Mouse (Mus musculus) left cerebral cortex, postnatal 10 days (tissue): Measurements from ENCODE around the gene Rpsa. TPM values are rescaled to one million over a fixed set of nuclear protein-coding genes. Genes with fewer than 3 reads are reported as not detected.

ENCODE experiments used
- DNase-seq, 2 experiments: peaks; one replicate each; pipeline ENCODE4 v3.0.0; 2021 to 2022; ENCODE audit warnings: low spot score in 2 of 2, mixed read lengths in 1 of 2; ENCODE audit errors: extremely low spot score in 1 of 2
- intact Hi-C: fragments of 180-260 bp; cut with DNase I; formaldehyde crosslinking; loops from one replicate; pipeline ENCODE4 v1.15.1; 2025
- total RNA-seq, 2 experiments: library from RNA; stranded (reverse); gene quantifications; 2 replicates each; pipeline ENCODE4 v1.2.3; 2021

Rpsa gene
- total RNA-seq, 2 experiments from 2014 or later, result 711 to 726 TPM

DNA sequence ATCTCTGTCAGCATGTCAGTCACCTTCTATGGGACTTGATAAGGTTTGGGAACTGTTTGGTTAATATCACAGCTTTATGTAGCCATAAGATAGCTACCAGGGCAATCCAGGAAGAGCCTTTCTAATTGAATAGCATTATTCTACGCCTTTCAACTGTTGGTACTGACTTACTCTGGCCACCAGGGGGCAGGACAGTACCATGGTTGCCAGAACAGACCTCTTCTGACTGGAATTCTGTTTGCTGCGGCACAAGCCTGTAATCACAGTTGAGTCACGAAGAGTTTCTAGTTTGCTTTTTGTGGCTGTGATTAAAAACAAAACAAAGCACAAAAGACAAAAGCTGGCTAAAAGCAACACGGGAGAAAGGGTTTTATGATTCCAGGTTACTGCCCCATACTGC, 13.2 kb downstream of the Rpsa start:
- intact Hi-C loops, result loop anchor here (2.0 to 5.0 kb wide), 3 partner anchors 30 to 357 kb away; no protein-coding TSS in a partner anchor
- DNase-seq, result peak; percentile 77 to 82

DNA sequence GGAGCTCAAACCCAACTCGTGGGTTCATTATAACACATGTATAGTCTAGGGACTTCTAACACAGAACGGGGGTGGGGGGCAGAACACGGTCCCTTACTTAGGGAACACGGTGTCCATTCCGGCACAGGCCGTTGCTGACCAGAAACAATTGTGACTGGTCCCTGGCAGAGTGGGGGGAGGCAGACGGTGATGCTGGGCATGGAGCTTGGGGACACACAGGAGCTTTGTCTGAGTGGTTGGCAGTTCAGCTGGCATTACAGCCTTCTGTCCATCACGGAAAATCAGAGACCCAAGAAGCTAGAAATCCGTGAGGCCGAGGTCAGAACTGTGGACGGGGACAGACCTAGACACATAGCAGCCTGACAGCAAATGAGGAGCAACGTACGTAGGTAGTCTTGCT, 17.0 kb downstream of the Rpsa start:
- intact Hi-C loops, result loop anchor here (5.0 kb wide), 2 partner anchors 233 to 353 kb away; no protein-coding TSS in a partner anchor
- DNase-seq, result no peak

DNA sequence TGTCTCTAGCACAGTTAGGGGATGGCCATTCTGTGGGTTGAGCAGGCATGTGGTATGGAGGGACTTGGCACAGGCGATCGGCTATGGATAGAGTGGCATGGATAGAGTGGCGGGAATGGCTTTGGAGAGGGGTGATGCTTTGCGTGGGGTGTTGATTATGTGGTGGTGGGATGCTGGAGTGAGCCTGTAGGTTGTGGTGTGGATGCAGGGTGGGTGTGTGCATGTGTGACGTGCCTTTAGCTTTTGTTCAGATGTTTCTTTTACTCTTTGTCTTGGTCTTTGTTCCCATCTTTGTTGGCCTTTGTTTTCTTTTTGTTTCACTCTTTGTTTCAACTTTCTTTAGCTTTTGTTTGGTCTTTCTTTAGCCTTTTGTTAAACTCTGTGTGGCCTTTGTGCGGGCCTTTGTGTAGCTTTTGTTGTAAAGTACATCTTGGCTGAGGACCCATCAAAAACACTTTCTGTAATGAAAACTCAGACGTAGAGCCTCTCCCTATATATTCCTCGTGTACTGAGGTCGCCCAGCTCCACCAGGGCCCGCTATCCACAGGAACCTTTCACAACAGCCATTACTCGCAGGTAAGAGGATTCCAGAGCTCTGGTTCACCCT, 21.8 kb downstream of the Rpsa start, which contains the start of gene Mobp:
Gene Mobp (plus strand): TSS at position 486 of the 607 bp plus-strand sequence.
- no peak for DNase-seq
- intact Hi-C loops, result no loop called here

DNA sequence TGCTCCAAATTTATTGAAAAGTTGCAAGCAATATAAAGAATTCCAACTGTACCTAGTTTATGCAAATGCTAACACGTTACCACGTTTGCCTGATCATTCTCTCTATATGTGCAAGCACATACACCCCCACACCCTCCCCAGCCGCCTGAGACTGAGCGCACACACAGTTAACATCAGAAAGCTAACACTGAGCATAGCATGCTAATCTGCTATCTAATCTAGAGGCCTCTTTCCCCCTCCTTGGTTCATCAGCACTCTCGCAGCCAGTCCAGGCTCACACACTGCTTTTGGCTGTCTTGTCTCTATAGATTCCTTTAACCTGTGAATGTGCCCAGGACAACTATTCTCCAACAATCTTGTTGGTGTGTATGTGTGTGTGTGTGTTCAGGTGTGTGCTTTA, 23.7 kb downstream of the Rpsa start:
- intact Hi-C loops, result no loop called here
- no peak for DNase-seq

DNA sequence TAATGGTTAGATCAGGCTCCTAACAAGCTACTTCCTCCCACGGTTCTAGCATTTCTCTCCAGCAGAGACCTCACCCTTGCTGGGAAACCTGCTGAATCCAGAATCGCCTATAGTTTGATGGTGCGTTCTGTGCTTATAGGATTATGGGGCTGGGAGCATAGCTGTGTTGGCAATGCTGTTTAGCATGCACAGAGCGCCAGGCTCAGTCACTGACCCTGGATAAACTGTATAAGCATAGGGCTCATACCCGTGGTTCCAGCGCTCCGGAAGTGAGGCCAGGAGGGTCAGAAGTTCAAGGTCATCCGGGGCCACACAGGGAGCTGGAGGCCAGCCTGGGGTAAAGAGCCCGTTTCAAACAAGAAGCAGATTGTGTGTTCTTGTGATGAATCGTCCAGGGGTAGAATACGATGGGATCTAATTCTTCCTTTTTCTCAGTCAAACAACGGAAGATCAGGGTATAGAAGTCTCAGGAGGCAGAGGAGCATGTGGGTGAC, 24.5 kb downstream of the Rpsa start:
- DNase-seq, result no peak
- intact Hi-C loops, result no loop called here

DNA sequence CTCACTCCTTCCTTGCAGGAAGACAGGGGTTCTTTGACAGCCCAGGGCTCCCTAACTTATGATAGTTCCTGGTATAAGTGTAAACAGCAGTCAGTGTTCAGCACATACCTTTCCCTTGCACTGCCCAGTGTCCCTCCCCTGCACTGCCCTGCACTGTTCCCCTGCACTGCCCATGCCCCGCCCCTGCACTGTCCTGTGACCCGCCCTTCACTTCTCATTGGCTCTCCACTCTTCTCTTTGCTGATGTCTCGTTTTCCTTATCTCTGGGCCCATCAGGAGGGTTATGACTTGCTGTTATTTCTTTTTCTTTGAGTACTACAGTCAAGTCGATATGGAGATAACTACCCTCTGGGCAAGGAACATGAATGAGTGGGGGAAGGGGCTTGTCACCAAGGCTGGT, 30.6 kb downstream of the Rpsa start:
- DNase-seq, result no peak
- intact Hi-C loops, result no loop called here

DNA sequence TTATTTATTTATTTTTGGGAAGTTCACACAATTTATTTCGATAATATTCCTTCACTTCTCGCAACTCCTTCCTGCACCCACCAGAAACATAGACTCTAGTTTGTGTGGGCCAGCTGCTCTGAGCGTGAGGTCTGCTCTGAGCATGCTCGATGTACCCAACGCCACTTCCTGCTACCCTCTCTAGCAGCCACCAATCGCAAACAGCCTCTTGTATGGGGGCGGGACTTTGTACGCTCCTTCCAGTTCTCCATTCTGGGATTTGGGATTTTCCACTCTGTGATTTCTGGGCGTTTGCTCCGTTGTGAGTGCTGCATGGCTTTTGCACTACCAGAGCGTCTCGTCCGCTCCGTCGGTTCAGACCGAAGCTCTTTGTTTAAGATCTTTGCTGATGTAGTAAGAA, 36.4 kb downstream of the Rpsa start:
- DNase-seq, result no peak
- intact Hi-C loops, result no loop called here

DNA sequence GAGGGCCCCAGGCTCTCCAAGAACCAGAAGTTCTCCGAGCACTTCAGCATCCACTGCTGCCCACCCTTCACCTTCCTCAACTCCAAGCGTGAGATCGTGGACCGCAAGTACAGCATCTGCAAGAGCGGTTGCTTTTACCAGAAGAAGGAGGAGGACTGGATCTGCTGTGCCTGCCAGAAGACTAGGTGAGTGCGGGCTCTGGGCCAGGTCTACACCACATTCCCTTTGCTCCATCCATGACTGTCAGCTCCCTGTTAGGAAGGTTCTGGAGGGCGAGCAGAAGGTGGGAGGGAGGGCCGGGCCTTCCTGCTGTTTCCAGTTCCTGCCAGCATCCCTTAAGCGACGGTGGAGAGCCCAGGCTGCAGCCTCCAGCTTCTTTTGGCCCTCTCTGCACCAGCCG, 40.3 kb downstream of the Rpsa start:
- no peak for DNase-seq
- intact Hi-C loops, result no loop called here

DNA sequence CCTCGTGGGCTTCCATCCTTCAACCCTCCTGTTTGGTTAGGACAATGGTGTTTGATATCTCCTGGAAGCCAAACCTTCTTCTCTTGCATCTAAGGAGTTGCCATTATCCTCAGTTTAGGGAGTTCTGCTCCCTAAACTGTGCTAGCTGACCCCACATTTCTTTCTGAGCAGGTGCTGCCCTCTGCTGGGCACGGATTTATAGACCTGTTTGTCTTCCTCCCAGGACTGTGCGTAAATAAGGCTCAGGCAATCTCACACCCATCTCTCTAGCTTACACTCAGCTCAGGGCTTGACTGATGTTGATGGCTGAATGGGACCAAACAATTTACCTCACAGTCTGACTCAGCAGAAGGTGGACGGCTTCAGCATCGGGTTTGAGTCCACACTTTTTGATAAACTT, 43.8 kb downstream of the Rpsa start:
- intact Hi-C loops, result loop anchor here (2.0 kb wide), 1 partner anchor 30 kb away; no protein-coding TSS in a partner anchor
- DNase-seq, result peak in 1 of 2 experiments; percentile 60

DNA sequence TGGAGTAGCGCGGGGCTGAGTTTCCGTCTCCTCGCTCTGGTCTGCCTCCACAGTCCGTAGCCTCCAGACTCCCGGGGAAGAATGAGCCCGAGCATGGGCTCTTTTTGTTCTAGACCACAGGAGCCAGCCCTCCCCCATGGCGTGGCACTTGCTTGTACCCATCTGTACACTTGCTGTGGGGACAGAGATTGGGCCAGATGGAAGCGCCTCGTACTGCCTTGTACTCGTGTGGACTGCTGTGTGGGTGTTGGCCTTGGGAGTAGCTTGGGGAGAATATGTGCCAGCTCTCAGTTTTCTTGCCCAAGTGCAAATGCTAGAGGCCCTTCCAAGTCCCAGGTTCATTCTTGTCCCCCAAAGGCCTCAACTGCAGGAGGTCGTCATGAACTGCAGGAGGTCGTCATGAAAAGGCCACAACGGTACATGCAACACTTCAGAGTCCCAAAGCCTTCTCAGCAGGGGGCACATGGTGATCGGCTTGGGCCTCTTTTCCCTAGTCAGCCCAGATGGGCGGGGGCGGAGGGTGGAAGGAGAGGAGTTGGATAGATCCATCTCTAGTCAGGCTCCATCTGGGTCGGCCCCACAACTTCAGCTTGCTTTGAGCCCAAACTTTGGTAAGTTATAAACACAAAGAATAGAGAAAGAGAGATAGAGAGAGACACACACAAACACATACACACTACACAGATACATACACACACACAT, 47.1 kb downstream of the Rpsa start:
- intact Hi-C loops, result no loop called here
- DNase-seq, result peak in 1 of 2 experiments; percentile 60

DNA sequence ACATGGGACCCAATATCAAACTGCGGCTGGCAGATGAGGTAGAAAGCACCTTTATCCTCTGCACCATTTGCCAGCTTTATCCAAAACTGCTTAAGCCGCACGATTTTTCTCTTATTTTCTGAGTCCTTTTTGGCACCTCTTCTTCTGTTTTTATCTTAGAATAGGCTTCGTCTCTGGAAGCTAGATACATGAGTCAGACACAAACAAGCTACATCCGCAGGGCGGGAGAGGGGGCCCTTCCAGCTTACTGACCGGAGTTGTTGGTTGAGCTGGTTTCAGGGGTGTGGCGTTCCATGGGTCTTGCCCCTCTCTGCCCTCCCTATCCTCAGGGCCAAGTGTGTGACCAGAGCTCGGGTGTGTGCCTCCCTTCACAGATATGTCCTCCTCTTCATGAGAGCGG, 51.3 kb downstream of the Rpsa start:
- intact Hi-C loops, result no loop called here
- no peak for DNase-seq

Other genes starting within 250 kb of the Rpsa start
- 10 to 100 TPM; 75.7 to 85.8 TPM for gene Wdr48, start 232.8 kb upstream of the Rpsa start, total RNA-seq
- gene Gorasp1, start 190.1 kb upstream of the Rpsa start, total RNA-seq, result 10 to 100 TPM; 26.1 to 26.2 TPM
- gene Ttc21a, start 190.1 kb upstream of the Rpsa start, total RNA-seq, result 1 to 10 TPM; 1.1 TPM
- gene Csrnp1, start 143.0 kb upstream of the Rpsa start, total RNA-seq, result 1 to 10 TPM; 7.6 to 8.7 TPM
- under 1 TPM in 1 of 2 experiments, not detected in 1; 0.11 TPM for gene Xirp1, start 104.1 kb upstream of the Rpsa start, total RNA-seq
- gene Cx3cr1, start 57.8 kb upstream of the Rpsa start, total RNA-seq, result 10 to 100 TPM; 31.9 to 33.5 TPM
- gene Ccr8, start 35.6 kb upstream of the Rpsa start, total RNA-seq, result not detected
- 10 to 100 TPM; 24.5 to 26.6 TPM for gene Slc25a38, start 17.3 kb upstream of the Rpsa start, total RNA-seq
- 10 to 100 TPM; 18.6 to 57.9 TPM for gene Mobp, start 22.0 kb downstream of the Rpsa start, total RNA-seq
- 10 to 100 TPM; 63.5 to 70.6 TPM for gene Myrip, start 173.8 kb downstream of the Rpsa start, total RNA-seq